Mouse (Mus musculus): ENCODE data around the gene Btd. TPM values are rescaled to one million over a fixed set of nuclear protein-coding genes. Genes with fewer than 3 reads are reported as not detected.

Gene Btd
- polyA plus RNA-seq, 1 experiment from 2014 or later = 25.5 TPM

- Histone ChIP-seq H3K36me3 (no peaks in the 10 kb centered on the region), H3K9me3 (no peaks in the 10 kb centered on the region), H3K4me2 (no peak overlapping the region), H3K27me3 (no peaks in the 10 kb centered on the region), H3K4me3 (replicated peaks) (no peak overlapping the region), H3K4me1 (replicated peaks) (peaks cover 69% of the 10 kb centered on the region), H3K9ac (replicated peaks) (no peak overlapping the region), H3K27ac (peak overlapping the region; percentile 100)
- 38% methylated on average over 10 of the region's 10 CpGs for WGBS
- no peak for ATAC-seq (ENCODE audit: insufficient number of reproducible peaks, insufficient read depth, low FRiP score, low TSS enrichment, low read depth)
Observed at GRCm38 (mm10) chr14:31659501-31660181, 18.8 kb downstream of the Btd start.

- 52% methylated on average over 7 of the region's 7 CpGs for WGBS
- H3K36me3 ChIP-seq = no peaks in the 10 kb centered on the region
- peak overlapping the region; percentile 65 for H3K4me2 ChIP-seq
- H3K4me3 ChIP-seq (replicated peaks) = no peak overlapping the region
- H3K9ac ChIP-seq (replicated peaks) = no peak overlapping the region
- H3K27me3 ChIP-seq = no peaks in the 10 kb centered on the region
- peaks cover 78% of the 10 kb centered on the region for H3K4me1 ChIP-seq (replicated peaks)
- H3K9me3 ChIP-seq = no peaks in the 10 kb centered on the region
- H3K27ac ChIP-seq = peak overlapping the region; percentile 100
- no peak for ATAC-seq (ENCODE audit: insufficient number of reproducible peaks, insufficient read depth, low FRiP score, low TSS enrichment, low read depth)
Observed at GRCm38 (mm10) chr14:31660312-31661093, 19.7 kb downstream of the Btd start.

GRCm38 (mm10) chr14:31661671-31662554, 21.1 kb downstream of the Btd start:
- H3K4me1 ChIP-seq (replicated peaks) = peaks cover 82% of the 10 kb centered on the region
- H3K27ac ChIP-seq = peak overlapping the region; percentile 100
- H3K36me3 ChIP-seq = peaks cover 8% of the 10 kb centered on the region
- no peaks in the 10 kb centered on the region for H3K9me3 ChIP-seq
- H3K27me3 ChIP-seq = no peaks in the 10 kb centered on the region
- H3K4me3 ChIP-seq (replicated peaks) = peak overlapping the region; percentile 35
- 1% methylated on average over 44 of the region's 44 CpGs for WGBS
- ATAC-seq (ENCODE audit: insufficient number of reproducible peaks, insufficient read depth, low FRiP score, low TSS enrichment, low read depth) = peak; percentile 92
- peak overlapping the region; percentile 60 for H3K9ac ChIP-seq (replicated peaks)
- H3K4me2 ChIP-seq = peak overlapping the region; percentile 65

GRCm38 (mm10) chr14:31662555-31663211, 21.9 kb downstream of the Btd start:
- Histone ChIP-seq H3K27me3 (no peaks in the 10 kb centered on the region), H3K9ac (replicated peaks) (peak overlapping the region; percentile 48), H3K36me3 (peaks cover 16% of the 10 kb centered on the region), H3K4me2 (peak overlapping the region; percentile 65), H3K9me3 (no peaks in the 10 kb centered on the region), H3K27ac (peak overlapping the region; percentile 100), H3K4me3 (replicated peaks) (peak overlapping the region; percentile 35), H3K4me1 (replicated peaks) (peaks cover 74% of the 10 kb centered on the region)
- 16% methylated on average over 9 of the region's 9 CpGs for WGBS
- no peak; the same call in 1 of the 2 replicates for ATAC-seq (ENCODE audit: insufficient number of reproducible peaks, insufficient read depth, low FRiP score, low TSS enrichment, low read depth)

- no peak for ATAC-seq (ENCODE audit: insufficient number of reproducible peaks, insufficient read depth, low FRiP score, low TSS enrichment, low read depth)
- WGBS = 72% methylated on average over 13 of the region's 13 CpGs
Observed at GRCm38 (mm10) chr14:31663376-31664099, 22.7 kb downstream of the Btd start.

GRCm38 (mm10) chr14:31664100-31664902, 23.5 kb downstream of the Btd start:
- H3K9me3 ChIP-seq = no peaks in the 10 kb centered on the region
- no peaks in the 10 kb centered on the region for H3K27me3 ChIP-seq
- H3K4me3 ChIP-seq (replicated peaks) = no peak overlapping the region
- ATAC-seq (ENCODE audit: insufficient number of reproducible peaks, insufficient read depth, low FRiP score, low TSS enrichment, low read depth) = no peak
- H3K9ac ChIP-seq (replicated peaks) = no peak overlapping the region
- H3K27ac ChIP-seq = peak overlapping the region; percentile 100
- no peak overlapping the region for H3K4me2 ChIP-seq
- peaks cover 22% of the 10 kb centered on the region for H3K36me3 ChIP-seq
- H3K4me1 ChIP-seq (replicated peaks) = peaks cover 64% of the 10 kb centered on the region
- WGBS = 78% methylated on average over 18 of the region's 18 CpGs

More at GRCm38 (mm10) chr14:31663376-31664099, 22.7 kb downstream of the Btd start:
- H3K4me2 ChIP-seq = peak overlapping the region; percentile 65; the same call in 1 of the 2 replicates
- H3K27ac ChIP-seq = peak overlapping the region; percentile 100
- no peak overlapping the region for H3K4me3 ChIP-seq (replicated peaks)
- no peak overlapping the region; the same call in 1 of the 2 replicates for H3K9ac ChIP-seq (replicated peaks)
- H3K4me1 ChIP-seq (replicated peaks) = peaks cover 68% of the 10 kb centered on the region
- no peaks in the 10 kb centered on the region for H3K27me3 ChIP-seq
- H3K36me3 ChIP-seq = peaks cover 22% of the 10 kb centered on the region
- no peaks in the 10 kb centered on the region for H3K9me3 ChIP-seq

- Histone ChIP-seq H3K9me3 (no peaks in the 10 kb centered on the region), H3K4me2 (no peak overlapping the region), H3K9ac (replicated peaks) (no peak overlapping the region), H3K27ac (peak overlapping the region; percentile 20; the same call in 1 of the 2 replicates), H3K27me3 (no peaks in the 10 kb centered on the region), H3K36me3 (peaks cover 22% of the 10 kb centered on the region), H3K4me1 (replicated peaks) (peaks cover 62% of the 10 kb centered on the region), H3K4me3 (replicated peaks) (no peak overlapping the region)
- WGBS = 60% methylated on average over 12 of the region's 12 CpGs
- ATAC-seq (ENCODE audit: insufficient number of reproducible peaks, insufficient read depth, low FRiP score, low TSS enrichment, low read depth) = no peak
Observed at GRCm38 (mm10) chr14:31664903-31665565, 24.2 kb downstream of the Btd start.

GRCm38 (mm10) chr14:31665566-31665940, 24.7 kb downstream of the Btd start:
- peak overlapping the region; percentile 20; the same call in 1 of the 2 replicates for H3K27ac ChIP-seq
- 80% methylated on average over 4 of the region's 4 CpGs for WGBS
- H3K9ac ChIP-seq (replicated peaks) = no peak overlapping the region
- H3K9me3 ChIP-seq = no peaks in the 10 kb centered on the region
- no peak for ATAC-seq (ENCODE audit: insufficient number of reproducible peaks, insufficient read depth, low FRiP score, low TSS enrichment, low read depth)
- peaks cover 22% of the 10 kb centered on the region for H3K36me3 ChIP-seq
- no peak overlapping the region for H3K4me3 ChIP-seq (replicated peaks)
- H3K4me2 ChIP-seq = no peak overlapping the region
- H3K4me1 ChIP-seq (replicated peaks) = peaks cover 57% of the 10 kb centered on the region
- no peaks in the 10 kb centered on the region for H3K27me3 ChIP-seq

- no peak for ATAC-seq (ENCODE audit: insufficient number of reproducible peaks, insufficient read depth, low FRiP score, low TSS enrichment, low read depth)
- Histone ChIP-seq H3K27ac (no peak overlapping the region), H3K4me1 (replicated peaks) (peaks cover 44% of the 10 kb centered on the region), H3K36me3 (peaks cover 22% of the 10 kb centered on the region), H3K9ac (replicated peaks) (no peak overlapping the region), H3K9me3 (no peaks in the 10 kb centered on the region), H3K27me3 (no peaks in the 10 kb centered on the region), H3K4me3 (replicated peaks) (no peak overlapping the region), H3K4me2 (no peak overlapping the region)
- 95% methylated on average over 28 of the region's 28 CpGs for WGBS
Observed at GRCm38 (mm10) chr14:31666931-31667705, 26.3 kb downstream of the Btd start.
